ENCODE assay signal across 8 mouse cellular contexts in the genomic region with DNA sequence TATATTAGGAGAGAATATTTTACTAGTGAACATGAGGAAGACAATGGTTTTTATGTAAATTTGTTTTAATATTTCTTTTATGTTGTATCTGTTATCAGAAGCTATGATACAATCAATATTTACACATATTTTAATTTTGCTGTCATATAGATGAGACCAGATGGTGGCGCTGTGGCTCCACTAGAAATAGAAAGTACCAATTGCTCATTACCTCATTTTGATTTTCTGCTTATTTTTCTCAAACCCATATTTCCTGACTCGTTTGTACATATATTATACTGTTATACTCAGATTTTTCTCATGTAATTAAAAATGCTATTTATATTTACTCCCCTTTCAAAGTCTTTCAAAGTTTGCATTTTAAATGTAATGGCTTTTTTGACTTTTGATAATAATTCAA.
A peak's percentile ranks its signal among the peaks of the same experiment; 100 is the strongest.
DNase-seq lines count a peak whose midpoint lies in the region; ATAC-seq lines count a peak whose summit lies in the region.

No protein-coding gene starts in this region.

- 0 out of 2 replicates have a peak, but pooled peaks have one; percentile 40 for ATAC-seq in granulocyte monocyte progenitor cell, adult 5-6 weeks (replicated peaks; ENCODE audit: poor library complexity, severe bottlenecking)
- no peak for ATAC-seq in inflammation-experienced regulatory T-cells, adult 6 months

- intact Hi-C loops in left cerebral cortex, postnatal 4 days (cut with DNase I) = loop anchor here (1.0 to 10.0 kb wide), 4 partner anchors 567 to 1021 kb away; partner anchors contain the start of gene Col3a1

- peak; percentile 9 to 23 for DNase-seq in kidney, adult 8-10 months
- DNase-seq in kidney, adult 11 months = no peak
- peak; percentile 16 for DNase-seq in Muller cell, postnatal 12 days (ENCODE audit: inconsistent ontology term)
- peak; percentile 12 for DNase-seq in c-Kit-positive CD71-negative TER-119-negative erythroid progenitor cells, embryonic 14.5 days (ENCODE audit: low read depth)
- DNase-seq in left cerebral cortex, postnatal 4 days = peak; percentile 19
- DNase-seq in right cerebral cortex, postnatal 14 days = peak; percentile 51
